Mouse (Mus musculus): ENCODE measurements at regions not wholly inside any gene's neighbourhood (a gene's known extent, or its start where the extent isn't known, plus 50 kb on each side); places are given as distances from the start of the nearest gene placed in this dataset.

GRCm38 (mm10) chr14:102512651-102513050 lies 469.8 kb downstream of the Kctd12 start:
- no peak for TF ChIP-seq POLR2A (IDR thresholded peaks at IDR 0.05; ENCODE audit: borderline replicate concordance, insufficient read depth, low read length)
- TF ChIP-seq CTCF (IDR thresholded peaks at IDR 0.05; ENCODE audit: borderline replicate concordance, insufficient read depth, low read depth, low read length), result no peak

All from cerebellum, adult 2 months (tissue).